Mouse (Mus musculus): ENCODE measurements around the gene Gm20388. TPM values are rescaled to one million over a fixed set of nuclear protein-coding genes. Genes with fewer than 3 reads are reported as not detected.

Gm20388 gene
- polyA plus RNA-seq, 1 experiment from 2014 or later: 7.4 TPM

DNA sequence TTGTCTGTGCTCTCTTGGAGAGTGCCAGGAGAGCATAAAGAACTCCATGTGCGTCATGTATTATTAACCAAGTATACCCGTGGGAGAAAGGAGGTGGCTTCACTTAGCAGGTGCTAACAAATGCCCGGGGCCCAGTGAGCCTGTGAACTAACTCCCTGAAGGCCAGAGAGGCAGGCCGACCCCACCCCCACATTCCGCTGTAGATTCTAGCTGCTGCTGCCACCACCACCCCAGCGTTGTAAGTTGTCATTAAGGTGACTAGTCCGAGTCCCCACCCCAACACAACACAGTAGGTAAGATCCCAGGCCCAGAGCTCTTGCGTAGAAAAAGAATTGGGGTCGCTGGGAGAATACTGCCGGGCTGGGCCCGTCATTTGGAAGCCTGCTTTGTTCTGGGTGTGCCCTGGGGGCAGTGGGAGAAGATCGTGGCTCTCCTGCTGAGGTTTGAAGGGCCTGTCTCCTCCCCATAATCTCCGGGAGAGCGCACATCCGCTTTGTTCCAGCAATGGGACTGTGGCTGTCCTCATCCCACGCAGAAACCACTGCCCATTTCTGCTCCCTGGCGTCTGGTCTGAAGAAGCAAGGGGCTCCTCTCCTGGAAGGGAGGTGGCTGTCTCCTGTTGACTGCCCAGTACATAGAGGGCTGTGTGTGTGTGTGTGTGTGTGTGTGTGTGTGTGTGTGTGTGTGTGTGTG, 1214.1 kb downstream of the Gm20388 start:
- peak overlapping the region; percentile 55; the same call in 1 of the 2 replicates for H3K9ac ChIP-seq (ENCODE audit: low read length)
- H3K4me2 ChIP-seq (ENCODE audit: low read depth, low read length): peak overlapping the region; percentile 67
- H3K4me1 ChIP-seq (ENCODE audit: control insufficient read depth, insufficient read depth, low read length): peaks cover 19% of the 10 kb centered on the region
- WGBS: 14% methylated on average over 17 of the region's 17 CpGs
- H3K36me3 ChIP-seq (ENCODE audit: control insufficient read depth, insufficient read depth, low read length): no peaks in the 10 kb centered on the region
- peaks cover 86% of the 10 kb centered on the region for H3K27me3 ChIP-seq (ENCODE audit: control insufficient read depth, insufficient read depth, low read length)
- no peak overlapping the region for H3K4me3 ChIP-seq (replicated peaks; ENCODE audit: low read length)
- H3K9me3 ChIP-seq (replicated peaks; ENCODE audit: control insufficient read depth, low read length): no peaks in the 10 kb centered on the region
- H3K27ac ChIP-seq (ENCODE audit: low read length): no peak overlapping the region
- ATAC-seq (ENCODE audit: insufficient read depth, low FRiP score): no peak

DNA sequence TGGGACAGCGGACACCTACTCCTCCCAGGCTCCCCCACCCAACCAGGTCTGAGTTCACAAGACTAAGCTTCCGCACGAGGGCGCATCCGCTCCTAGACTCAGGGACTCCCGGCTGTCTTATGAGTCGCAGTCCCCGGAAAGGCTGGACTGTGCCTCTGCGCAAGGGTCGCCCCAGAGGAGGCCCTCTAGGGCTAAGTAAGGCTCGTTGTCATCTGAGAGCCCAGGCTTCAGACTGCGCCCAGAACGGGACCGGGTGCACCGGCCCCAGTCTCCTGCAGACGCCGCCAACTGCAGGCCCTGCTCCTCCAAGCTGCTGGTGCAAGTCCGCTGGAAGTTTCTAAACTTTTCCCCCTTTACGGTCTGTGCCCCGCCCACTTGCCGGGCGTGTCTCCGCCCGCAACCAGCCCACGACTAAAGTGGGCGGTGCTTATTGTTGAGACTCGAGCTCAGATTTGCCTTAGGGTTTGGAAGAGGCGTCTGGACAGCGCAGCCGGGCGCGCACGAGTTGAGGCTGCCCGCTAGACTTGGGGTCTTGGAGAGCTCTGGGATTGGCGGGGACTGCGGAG, 1214.8 kb downstream of the Gm20388 start:
- Histone ChIP-seq H3K36me3 (ENCODE audit: control insufficient read depth, insufficient read depth, low read length) (no peaks in the 10 kb centered on the region), H3K4me1 (ENCODE audit: control insufficient read depth, insufficient read depth, low read length) (peaks cover 19% of the 10 kb centered on the region), H3K27ac (ENCODE audit: low read length) (peak overlapping the region; percentile 66), H3K27me3 (ENCODE audit: control insufficient read depth, insufficient read depth, low read length) (peaks cover 79% of the 10 kb centered on the region), H3K4me2 (ENCODE audit: low read depth, low read length) (peak overlapping the region; percentile 67), H3K9me3 (replicated peaks; ENCODE audit: control insufficient read depth, low read length) (no peaks in the 10 kb centered on the region), H3K4me3 (replicated peaks; ENCODE audit: low read length) (peak overlapping the region; percentile 44), H3K9ac (ENCODE audit: low read length) (peak overlapping the region; percentile 55)
- WGBS: under 1% methylated on average over 36 of the region's 36 CpGs
- peak; percentile 77 for ATAC-seq (ENCODE audit: insufficient read depth, low FRiP score)

DNA sequence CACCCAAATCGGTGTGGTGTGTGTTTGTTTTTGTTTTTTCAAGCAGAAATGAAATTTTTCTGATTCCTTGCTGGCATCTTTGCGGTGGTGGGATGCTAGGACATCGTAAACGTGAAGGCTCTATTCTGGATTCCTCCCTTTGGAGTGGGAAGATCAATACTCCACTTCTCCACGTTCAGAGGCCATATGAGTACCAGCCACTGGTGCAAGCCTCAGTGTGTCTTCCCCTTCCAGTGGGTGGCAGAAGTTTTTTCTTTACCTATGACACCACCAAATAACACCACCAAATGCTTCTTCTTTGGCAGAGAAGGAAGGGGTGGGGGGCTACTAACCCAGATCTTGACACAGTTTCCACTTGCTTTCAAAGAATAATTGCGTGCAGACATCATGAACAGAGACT, 1215.5 kb downstream of the Gm20388 start:
- H3K4me1 ChIP-seq (ENCODE audit: control insufficient read depth, insufficient read depth, low read length): peaks cover 19% of the 10 kb centered on the region
- H3K9ac ChIP-seq (ENCODE audit: low read length): no peak overlapping the region
- peak overlapping the region; percentile 53 for H3K27ac ChIP-seq (ENCODE audit: low read length)
- peaks cover 76% of the 10 kb centered on the region for H3K27me3 ChIP-seq (ENCODE audit: control insufficient read depth, insufficient read depth, low read length)
- peak overlapping the region; percentile 67 for H3K4me2 ChIP-seq (ENCODE audit: low read depth, low read length)
- WGBS: 11% methylated on average over 6 of the region's 6 CpGs
- H3K4me3 ChIP-seq (replicated peaks; ENCODE audit: low read length): peak overlapping the region; percentile 44
- H3K36me3 ChIP-seq (ENCODE audit: control insufficient read depth, insufficient read depth, low read length): no peaks in the 10 kb centered on the region
- no peak for ATAC-seq (ENCODE audit: insufficient read depth, low FRiP score)
- H3K9me3 ChIP-seq (replicated peaks; ENCODE audit: control insufficient read depth, low read length): no peaks in the 10 kb centered on the region

DNA sequence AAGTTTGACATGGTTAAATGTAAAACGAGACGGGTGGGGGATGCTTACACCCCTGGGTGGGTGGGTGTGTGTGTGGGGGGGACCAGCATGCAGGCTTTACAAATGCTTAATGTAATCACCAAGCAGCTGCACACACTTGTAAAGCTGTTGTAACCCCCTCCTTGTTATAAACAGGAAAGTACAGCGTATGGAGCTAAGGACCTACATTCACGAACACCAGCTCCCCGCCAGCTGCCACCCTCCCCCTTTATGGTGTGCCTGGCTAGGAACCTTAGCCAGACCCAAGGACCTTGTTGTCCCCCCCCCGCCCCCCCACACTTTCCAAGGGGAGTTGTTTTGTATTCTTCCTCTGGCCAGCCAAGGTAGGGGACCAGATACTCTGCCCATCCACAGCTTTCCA, 1216.1 kb downstream of the Gm20388 start:
- WGBS: 7% methylated on average over 6 of the region's 6 CpGs
- Histone ChIP-seq H3K27me3 (ENCODE audit: control insufficient read depth, insufficient read depth, low read length) (peaks cover 71% of the 10 kb centered on the region), H3K36me3 (ENCODE audit: control insufficient read depth, insufficient read depth, low read length) (no peaks in the 10 kb centered on the region), H3K9ac (ENCODE audit: low read length) (no peak overlapping the region), H3K4me1 (ENCODE audit: control insufficient read depth, insufficient read depth, low read length) (peaks cover 19% of the 10 kb centered on the region), H3K4me2 (ENCODE audit: low read depth, low read length) (0 out of 2 replicates have a peak overlapping the region, but pooled peaks have one; percentile 67), H3K9me3 (replicated peaks; ENCODE audit: control insufficient read depth, low read length) (no peaks in the 10 kb centered on the region), H3K4me3 (replicated peaks; ENCODE audit: low read length) (peak overlapping the region; percentile 44; the same call in 1 of the 2 replicates), H3K27ac (ENCODE audit: low read length) (peak overlapping the region; percentile 53)
- ATAC-seq (ENCODE audit: insufficient read depth, low FRiP score): no peak

DNA sequence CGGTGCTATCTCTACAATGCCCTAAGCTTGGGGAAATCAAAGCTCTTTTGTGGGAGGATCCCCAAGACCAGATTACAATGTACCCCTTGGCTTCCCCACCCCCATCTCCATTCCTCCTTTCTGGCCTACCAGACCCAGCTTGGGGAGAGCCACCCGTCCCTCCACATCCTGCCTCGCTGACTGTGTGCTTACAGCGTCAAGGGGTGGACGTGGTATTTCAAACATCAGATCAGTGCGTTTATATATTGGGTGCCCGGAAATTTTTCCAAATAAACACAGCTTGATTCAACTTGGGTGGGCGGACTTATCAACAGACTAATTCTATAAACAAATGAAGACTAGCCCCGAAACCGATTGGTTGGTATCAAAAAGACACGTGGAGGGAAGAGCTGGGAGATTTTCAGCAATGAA, 1216.7 kb downstream of the Gm20388 start:
- no peaks in the 10 kb centered on the region for H3K9me3 ChIP-seq (replicated peaks; ENCODE audit: control insufficient read depth, low read length)
- no peaks in the 10 kb centered on the region for H3K36me3 ChIP-seq (ENCODE audit: control insufficient read depth, insufficient read depth, low read length)
- H3K27me3 ChIP-seq (ENCODE audit: control insufficient read depth, insufficient read depth, low read length): peaks cover 72% of the 10 kb centered on the region
- 5% methylated on average over 11 of the region's 11 CpGs for WGBS
- peaks cover 19% of the 10 kb centered on the region for H3K4me1 ChIP-seq (ENCODE audit: control insufficient read depth, insufficient read depth, low read length)
- H3K4me2 ChIP-seq (ENCODE audit: low read depth, low read length): 0 out of 2 replicates have a peak overlapping the region, but pooled peaks have one; percentile 1
- H3K9ac ChIP-seq (ENCODE audit: low read length): no peak overlapping the region
- peak overlapping the region; percentile 48; the same call in 1 of the 2 replicates for H3K4me3 ChIP-seq (replicated peaks; ENCODE audit: low read length)
- peak overlapping the region; percentile 46; the same call in 1 of the 2 replicates for H3K27ac ChIP-seq (ENCODE audit: low read length)
- ATAC-seq (ENCODE audit: insufficient read depth, low FRiP score): peak; percentile 39; the same call in 1 of the 2 replicates

DNA sequence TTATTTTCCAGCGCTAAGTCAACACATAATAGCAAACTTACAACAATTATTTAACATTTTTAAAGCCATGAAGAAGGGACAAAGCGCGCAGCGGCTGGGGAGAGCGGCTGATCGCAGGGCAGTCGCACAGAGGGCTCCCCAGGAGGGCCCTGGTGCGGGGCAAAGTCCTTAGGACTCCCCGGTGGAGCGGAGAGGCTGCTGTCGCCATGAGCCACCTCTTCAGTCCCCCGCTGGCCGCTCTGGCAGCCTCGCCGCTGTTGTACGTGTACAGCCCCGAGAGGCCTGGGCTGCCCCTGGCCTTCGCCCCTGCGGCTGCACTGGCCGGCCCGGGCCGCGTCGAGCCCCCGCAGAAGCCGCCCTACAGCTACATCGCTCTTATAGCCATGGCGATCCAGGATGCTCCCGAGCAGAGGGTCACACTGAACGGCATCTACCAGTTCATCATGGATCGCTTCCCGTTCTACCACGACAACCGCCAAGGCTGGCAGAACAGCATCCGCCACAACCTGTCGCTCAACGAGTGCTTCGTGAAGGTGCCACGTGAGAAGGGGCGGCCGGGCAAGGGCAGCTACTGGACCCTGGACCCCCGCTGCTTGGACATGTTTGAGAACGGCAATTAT, 1217.2 kb downstream of the Gm20388 start, which contains the start of gene Foxl1:
TSS of gene Foxl1 (plus strand) at position 185 of the 620 bp plus-strand sequence.
- H3K9me3 ChIP-seq (replicated peaks; ENCODE audit: control insufficient read depth, low read length): no peaks in the 10 kb centered on the region
- ATAC-seq (ENCODE audit: insufficient read depth, low FRiP score): no peak
- peak within 1 kb of the TSS; percentile 68 for H3K9ac ChIP-seq (ENCODE audit: low read length)
- peaks cover 68% of the 10 kb centered on the region for H3K27me3 ChIP-seq (ENCODE audit: control insufficient read depth, insufficient read depth, low read length)
- peak within 1 kb of the TSS; percentile 53 for H3K4me2 ChIP-seq (ENCODE audit: low read depth, low read length)
- peak within 1 kb of the TSS; percentile 48 for H3K4me3 ChIP-seq (replicated peaks; ENCODE audit: low read length)
- no peaks in the 10 kb centered on the region for H3K36me3 ChIP-seq (ENCODE audit: control insufficient read depth, insufficient read depth, low read length)
- peaks cover 19% of the 10 kb centered on the region for H3K4me1 ChIP-seq (ENCODE audit: control insufficient read depth, insufficient read depth, low read length)
- 6% methylated on average over 43 of the region's 43 CpGs for WGBS
- peak within 1 kb of the TSS; percentile 81 for H3K27ac ChIP-seq (ENCODE audit: low read length)

DNA sequence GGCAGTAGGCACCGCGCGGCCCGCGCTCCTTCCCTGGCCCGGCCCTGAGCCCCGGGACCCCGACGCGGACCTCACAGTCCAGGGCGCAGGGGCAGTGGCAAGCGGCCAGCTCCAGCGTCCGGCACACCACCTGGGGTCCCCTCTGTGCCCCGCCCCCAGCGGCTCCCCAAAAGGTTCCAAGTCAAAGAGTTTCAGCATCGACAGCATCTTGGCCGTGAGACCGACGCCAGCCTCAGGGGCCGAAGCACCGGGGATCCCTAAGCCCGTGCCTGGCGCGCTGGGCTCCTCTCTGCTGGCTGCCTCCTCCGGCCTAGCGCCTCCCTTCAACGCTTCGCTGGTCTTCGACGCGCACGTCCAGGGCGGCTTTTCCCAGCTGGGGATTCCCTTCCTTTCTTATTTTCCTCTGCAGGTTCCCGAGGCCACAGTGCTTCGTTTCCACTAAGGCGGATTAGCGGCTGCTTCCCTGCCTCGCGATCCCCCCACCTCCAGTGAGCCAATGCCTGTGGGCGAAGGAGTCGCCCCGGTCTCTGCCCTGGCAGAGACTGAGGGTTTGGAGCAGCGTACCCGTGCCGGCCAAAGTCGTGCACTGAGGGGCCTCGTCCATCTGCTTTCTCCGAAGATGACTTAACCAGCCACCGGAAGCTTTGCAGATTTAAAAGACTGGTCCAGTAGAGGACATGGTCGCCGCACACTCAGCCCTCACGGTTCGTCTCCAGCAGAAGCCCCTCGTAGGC, 1218.1 kb downstream of the Gm20388 start:
- peaks cover 60% of the 10 kb centered on the region for H3K27me3 ChIP-seq (ENCODE audit: control insufficient read depth, insufficient read depth, low read length)
- peak overlapping the region; percentile 48 for H3K4me3 ChIP-seq (replicated peaks; ENCODE audit: low read length)
- peak overlapping the region; percentile 53 for H3K4me2 ChIP-seq (ENCODE audit: low read depth, low read length)
- no peaks in the 10 kb centered on the region for H3K36me3 ChIP-seq (ENCODE audit: control insufficient read depth, insufficient read depth, low read length)
- H3K9me3 ChIP-seq (replicated peaks; ENCODE audit: control insufficient read depth, low read length): no peaks in the 10 kb centered on the region
- H3K9ac ChIP-seq (ENCODE audit: low read length): peak overlapping the region; percentile 68
- H3K4me1 ChIP-seq (ENCODE audit: control insufficient read depth, insufficient read depth, low read length): peaks cover 19% of the 10 kb centered on the region
- no peak for ATAC-seq (ENCODE audit: insufficient read depth, low FRiP score)
- WGBS: 4% methylated on average over 55 of the region's 55 CpGs
- peak overlapping the region; percentile 81 for H3K27ac ChIP-seq (ENCODE audit: low read length)

DNA sequence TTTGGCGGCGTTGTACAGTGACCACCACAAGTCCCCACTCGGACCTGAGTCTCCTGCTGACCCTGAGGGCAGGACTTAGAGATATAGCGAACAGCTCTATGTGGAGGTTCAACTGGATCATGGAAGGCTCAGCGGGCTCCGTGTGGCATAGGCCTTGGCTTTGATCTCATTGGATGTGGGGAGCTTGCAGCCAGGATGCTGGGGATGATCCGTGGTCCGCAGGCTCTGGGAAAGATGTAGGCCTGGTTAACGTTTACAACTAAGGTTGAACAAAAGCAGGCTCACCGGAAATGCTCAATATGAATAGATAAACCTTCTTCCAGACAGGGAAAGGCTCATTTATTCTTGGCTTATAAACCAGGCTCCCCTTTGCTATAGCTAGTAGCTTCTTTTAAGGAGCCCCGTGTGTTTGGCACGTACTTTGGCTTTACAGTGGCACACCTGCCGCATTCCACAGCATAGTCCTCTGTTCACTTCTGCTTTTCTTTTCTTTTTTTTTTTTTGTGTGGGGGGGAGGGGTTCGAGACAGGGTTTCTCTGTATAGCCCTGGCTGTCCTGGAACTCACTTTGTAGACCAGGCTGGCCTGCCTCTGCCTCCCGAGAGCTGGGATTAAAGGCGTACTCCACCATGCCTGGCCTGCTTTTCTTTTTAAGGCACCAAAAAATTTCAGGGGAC, 1218.8 kb downstream of the Gm20388 start:
- Histone ChIP-seq H3K9ac (ENCODE audit: low read length) (peak overlapping the region; percentile 68; the same call in 1 of the 2 replicates), H3K27me3 (ENCODE audit: control insufficient read depth, insufficient read depth, low read length) (peaks cover 55% of the 10 kb centered on the region), H3K4me1 (ENCODE audit: control insufficient read depth, insufficient read depth, low read length) (peaks cover 19% of the 10 kb centered on the region), H3K9me3 (replicated peaks; ENCODE audit: control insufficient read depth, low read length) (no peaks in the 10 kb centered on the region), H3K36me3 (ENCODE audit: control insufficient read depth, insufficient read depth, low read length) (no peaks in the 10 kb centered on the region), H3K27ac (ENCODE audit: low read length) (0 out of 2 replicates have a peak overlapping the region, but pooled peaks have one; percentile 81), H3K4me3 (replicated peaks; ENCODE audit: low read length) (peak overlapping the region; percentile 48), H3K4me2 (ENCODE audit: low read depth, low read length) (peak overlapping the region; percentile 53)
- ATAC-seq (ENCODE audit: insufficient read depth, low FRiP score): no peak
- 26% methylated on average over 16 of the region's 16 CpGs for WGBS
